Mouse (Mus musculus) embryo, embryonic 10.5 days (tissue): ENCODE measurements at regions not wholly inside any gene's neighbourhood (a gene's known extent, or its start where the extent isn't known, plus 50 kb on each side); places are given as distances from the start of the nearest gene placed in this dataset.
"Not testable (repeated sequence)": the region's sequence is repeated elsewhere in the genome, so short reads cannot be mapped to it uniquely, and the experiment has no call there.

ENCODE experiments used
- DNase-seq: peaks from one replicate; pipeline ENCODE4 v3.0.0-alpha.2; 2015; ENCODE audit warnings: low spot score

- no peak for DNase-seq
Observed at GRCm38 (mm10) chr10:30470831-30471230, 129.7 kb downstream of the Trmt11 start.

DNA sequence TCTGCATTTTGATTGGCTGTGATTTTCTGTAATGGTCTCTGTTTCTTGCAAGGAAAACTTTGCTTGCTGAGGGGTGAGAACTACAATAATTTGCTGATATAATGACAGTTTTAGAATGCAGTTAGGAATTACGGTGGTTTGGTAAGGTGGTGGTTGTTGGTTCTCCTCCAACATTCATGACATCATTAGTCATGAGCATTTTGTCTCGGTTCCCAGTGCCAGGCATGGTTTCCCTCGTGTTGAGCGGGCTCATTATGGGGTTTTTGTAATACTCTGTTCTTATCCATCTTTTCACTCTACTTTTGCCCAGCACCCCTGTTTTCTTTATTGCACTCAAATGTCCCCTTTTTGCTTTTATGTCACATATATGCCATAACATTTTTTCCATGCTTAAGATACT lies 149.9 kb downstream of the Trmt11 start:
- no peak for DNase-seq

DNA sequence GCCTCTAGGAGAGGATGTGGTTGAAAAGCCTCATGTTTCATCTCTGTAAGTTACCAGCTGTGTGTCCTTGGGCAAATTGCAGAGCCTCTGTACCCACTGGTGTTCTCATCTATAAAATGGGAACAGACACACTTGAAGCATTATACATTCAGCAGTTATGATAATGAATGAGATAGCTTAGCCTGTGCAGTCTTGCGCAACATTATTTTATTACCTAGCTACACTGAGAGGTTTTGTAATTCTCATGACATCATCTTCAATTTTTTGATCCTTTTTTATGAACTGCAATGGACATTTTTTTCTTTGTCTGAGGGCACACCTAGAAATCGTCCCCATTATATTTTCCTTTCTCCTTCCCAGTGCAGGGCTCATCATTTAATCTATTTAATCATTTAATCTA lies 153.5 kb downstream of the Trmt11 start:
- DNase-seq: no peak

GRCm38 (mm10) chr10:30446572-30446971 lies 154.0 kb downstream of the Trmt11 start:
- no peak for DNase-seq

GRCm38 (mm10) chr10:30439802-30440201 lies 160.7 kb downstream of the Trmt11 start:
- DNase-seq: peak; percentile 40

GRCm38 (mm10) chr10:30426420-30426923 lies 174.1 kb downstream of the Trmt11 start:
- DNase-seq: no peak

DNA sequence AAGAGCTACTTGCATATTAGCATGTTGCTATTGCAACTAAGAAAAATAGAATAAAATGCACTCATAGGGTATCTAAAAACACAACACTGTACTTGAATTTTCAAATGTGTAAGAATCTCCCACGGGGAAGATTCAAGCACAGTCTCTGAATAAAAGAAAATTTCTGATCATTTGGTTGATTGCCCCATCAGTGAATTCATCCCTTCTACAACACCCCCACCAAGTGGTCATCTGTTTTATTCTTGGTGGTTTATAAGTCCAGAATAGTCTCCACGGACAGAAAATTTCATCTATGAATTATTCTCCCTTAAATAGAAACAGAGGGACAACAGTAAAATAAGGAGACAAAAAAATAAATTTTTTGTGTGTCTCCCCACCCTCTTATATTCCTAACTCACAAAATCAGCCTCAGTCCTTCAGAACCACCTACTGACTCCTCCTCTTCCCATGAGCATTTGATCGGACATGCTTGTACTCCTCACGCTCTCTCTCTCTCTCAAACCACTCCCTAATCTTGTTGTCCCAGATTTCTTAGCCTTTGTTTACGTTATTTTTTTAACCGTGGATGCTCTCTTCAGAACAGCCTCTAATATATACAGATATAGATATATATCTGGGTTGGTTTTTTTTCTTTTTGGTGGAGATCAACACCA lies 181.0 kb downstream of the Trmt11 start:
- DNase-seq: peak; percentile 72

- DNase-seq: no peak
Observed at GRCm38 (mm10) chr10:30416314-30416713, 184.2 kb downstream of the Trmt11 start.

DNA sequence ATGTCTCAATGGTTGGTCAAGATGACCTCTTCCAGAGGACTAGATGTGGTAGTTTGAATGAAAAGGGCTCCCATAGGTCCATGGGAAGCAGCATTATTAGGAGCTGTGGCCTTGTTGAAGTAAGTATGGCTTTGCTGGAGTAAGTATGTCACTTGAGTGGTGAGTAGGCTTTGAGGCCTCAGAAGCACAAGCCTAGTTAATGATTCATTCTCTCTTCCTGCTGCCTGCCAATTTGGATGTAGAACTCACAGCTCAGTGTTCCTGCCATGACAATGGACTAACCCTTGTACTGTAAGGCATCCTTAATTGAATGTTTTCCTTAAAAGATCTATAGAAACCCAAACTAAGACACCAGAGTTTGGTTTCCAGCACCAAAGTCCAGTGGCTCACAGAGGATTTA lies 188.8 kb downstream of the Trmt11 start:
- DNase-seq: no peak

DNA sequence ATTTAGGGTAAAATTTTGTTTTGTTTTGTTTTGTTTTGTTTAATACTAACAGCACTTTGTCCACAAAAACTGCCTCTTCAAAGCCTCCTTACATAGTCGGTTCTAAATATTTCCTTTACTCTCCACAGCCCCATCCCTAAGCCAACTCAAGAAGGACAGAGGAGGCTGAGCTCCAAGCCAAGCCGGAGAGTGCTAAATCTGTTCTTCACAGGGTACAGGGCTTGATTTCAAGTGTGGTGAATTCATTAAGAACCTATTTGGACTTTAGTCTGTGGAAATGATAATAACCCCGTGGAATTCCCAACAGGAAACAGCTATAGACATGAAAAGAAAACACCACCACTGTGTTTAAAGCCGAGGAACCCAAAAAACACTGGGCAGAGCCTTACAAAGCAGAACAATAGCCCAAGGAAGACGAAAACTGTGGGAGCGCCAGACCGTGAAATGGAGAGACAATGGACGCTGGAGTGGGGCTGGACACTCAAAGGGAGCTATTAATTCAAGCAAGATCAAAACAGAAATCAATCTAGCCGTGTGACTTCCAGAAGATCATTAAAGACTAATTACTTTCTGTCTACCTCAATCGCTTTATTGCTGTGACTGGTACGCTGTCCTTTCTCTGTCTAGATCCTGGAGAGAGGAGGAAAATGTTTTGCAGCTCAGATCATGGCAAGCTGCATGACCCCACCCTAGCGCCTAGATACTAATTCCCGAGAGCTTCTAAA lies 194.7 kb downstream of the Trmt11 start:
- peak; percentile 86 for DNase-seq

DNA sequence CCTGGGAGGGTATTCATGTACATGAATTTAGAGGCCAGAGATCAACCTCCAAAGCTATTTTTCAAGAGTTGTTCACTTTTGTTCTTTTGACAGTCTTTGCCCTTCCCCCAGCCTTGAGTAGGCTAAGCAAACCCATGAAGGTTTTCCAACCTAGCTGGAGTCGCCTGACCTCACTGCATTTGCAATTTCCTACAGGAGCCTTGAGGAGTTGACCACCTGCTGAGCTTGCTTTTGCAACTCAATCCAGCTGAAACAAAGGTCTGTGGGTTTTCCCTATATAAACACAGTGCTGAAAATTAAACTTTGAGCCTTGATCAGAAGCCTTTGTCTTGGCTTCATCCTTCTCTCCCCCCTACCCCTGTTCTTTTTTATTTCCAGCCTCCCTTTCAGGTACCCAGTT lies 170.2 kb upstream of the Cenpw start:
- DNase-seq: peak; percentile 27

DNA sequence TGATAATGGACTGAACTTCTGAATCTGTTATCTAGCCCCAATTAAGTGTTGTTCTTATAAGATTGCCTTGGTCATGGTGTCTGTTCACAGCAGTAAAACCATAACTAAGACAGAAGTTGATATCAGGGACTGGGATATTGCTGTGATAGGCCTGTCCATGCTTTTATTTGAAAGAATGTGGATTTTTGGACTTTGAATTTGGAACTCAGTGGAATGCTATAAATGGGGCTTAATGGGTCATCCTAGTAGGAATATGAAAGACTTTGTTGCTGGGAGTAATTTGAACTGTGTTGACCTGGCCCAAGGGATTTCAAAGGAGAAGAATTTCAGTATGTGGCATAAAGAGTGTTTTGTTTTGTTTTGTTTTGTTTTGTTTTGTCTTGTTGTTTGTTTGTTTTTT lies 160.5 kb upstream of the Cenpw start:
- DNase-seq: not testable (repeated sequence)

- no peak for DNase-seq
Observed at GRCm38 (mm10) chr10:30359051-30359450, 158.7 kb upstream of the Cenpw start.

DNA sequence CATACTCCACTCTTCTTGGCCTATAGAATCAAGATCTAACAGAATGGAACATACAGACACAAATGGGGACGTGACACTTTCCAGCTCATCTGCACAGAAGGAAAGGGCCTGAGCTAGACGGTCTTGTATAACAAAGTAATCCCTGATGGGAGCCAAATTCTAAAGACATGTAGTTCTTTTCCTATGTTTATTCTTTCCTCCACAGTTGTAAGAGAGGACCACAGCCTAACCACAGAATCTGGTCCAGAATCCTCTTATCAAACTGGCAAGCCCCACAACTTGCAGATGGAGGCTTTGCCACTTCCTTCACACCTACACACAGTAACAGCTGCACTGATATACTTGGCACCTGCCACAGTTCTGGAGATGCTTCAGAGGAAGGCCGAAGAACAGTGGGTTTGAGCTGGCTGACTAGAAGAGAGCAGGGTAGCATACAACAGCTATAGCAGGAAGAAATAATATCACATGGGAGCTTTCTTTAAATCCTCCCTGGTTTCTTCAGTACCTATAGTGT lies 142.7 kb upstream of the Cenpw start:
- DNase-seq: no peak

- peak; percentile 31 for DNase-seq
Observed at GRCm38 (mm10) chr10:30328334-30329014, 128.1 kb upstream of the Cenpw start.

DNA sequence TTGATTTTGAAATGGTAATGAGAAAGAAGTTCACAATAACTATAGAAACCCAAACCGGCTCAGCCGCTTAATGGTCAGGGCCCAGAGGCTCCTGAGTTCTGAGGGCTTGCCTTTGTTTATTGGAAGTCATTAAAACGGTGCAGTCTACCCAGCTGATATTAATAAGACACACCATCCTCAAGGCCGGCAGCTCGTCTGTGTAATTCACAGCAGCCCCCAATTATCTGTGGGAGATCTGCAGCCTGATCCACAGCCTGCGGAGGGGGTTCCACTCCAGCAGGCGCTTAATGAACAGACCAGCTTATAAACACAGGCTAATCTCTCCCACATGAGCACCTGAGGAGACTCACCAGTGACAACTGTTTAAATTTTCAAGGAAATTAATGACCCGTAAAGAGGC lies 127.5 kb upstream of the Cenpw start:
- DNase-seq: peak; percentile 62

- DNase-seq: no peak
Observed at GRCm38 (mm10) chr10:30326861-30327260, 126.5 kb upstream of the Cenpw start.

GRCm38 (mm10) chr10:30295871-30296270 lies 95.5 kb upstream of the Cenpw start:
- DNase-seq: not testable (repeated sequence)

- DNase-seq: no peak
Observed at GRCm38 (mm10) chr10:30281666-30282065, 81.3 kb upstream of the Cenpw start.

DNA sequence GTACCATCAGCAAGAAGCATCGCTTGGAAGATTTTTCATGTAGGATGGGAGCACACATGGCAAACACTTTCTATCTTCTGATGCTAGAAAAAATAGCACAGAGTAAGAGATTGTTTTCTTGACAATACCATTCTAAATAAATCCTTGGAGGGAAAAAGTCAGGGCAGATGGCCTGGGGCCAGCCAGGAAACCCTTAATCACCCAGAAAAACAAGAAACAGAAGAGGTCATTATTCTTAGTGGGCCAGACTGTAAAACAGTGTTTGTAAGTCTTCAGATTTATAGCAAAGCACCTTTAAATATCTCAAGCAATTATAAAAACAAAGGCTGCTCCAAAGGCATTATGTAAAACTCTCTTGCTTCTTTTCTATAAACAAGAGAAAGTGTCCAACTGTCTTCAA lies 80.1 kb upstream of the Cenpw start:
- DNase-seq: peak; percentile 5

DNA sequence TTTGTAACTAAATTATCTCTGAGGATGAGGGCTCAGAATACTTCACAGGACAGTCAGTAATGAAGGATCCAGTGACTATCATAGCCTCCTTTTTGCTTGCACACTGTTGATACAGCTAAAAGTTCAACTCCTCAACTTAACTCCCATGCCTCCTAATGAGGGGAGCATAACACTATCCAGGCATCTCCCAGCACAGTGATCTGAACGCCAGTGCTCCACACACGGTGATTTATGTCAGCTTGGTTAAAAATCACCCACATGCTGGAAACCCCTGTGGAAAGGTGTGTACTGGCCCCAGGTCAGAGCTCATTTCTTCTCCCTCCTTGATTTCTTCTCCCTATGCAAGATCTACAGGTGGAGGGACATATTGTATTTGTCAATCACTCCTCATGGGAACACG lies 79.6 kb upstream of the Cenpw start:
- peak; percentile 28 for DNase-seq

DNA sequence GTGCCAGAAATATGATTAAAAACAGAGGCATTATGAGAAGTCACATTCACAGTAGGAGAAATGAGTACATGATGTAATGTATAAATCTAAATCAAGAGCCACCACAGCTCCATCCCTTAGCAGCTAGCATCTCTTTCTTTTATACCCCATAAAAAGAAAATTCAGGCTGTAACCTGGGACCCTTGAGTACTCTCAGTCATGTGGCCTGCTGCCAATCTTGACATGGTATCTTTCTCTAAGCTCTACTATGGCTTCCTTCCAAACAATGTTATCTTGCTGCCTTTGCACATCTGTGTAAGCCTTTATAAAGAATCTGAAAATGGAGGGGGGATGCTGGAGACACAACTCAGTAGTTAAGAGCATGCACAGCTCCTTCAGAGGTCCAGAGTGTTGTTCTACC lies 78.6 kb upstream of the Cenpw start:
- DNase-seq: no peak

DNA sequence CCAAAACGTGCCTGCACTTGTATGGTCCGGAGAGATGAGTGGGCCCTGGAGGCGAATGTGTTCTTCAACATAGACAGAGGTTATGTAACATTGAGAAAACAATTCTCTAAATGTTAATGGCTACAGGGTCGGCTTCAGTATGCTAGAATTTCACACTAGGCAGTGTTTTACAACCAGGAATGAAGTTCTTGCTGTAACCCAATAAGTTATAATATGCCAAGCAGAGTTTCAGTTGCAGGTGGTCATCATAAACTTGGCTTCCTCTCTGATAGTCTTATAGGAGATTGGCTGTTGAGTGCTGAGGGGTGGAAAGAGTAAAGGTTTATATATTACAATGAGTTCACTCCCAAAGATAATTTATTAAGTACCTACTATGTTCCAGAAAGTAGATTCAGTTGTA lies 64.8 kb upstream of the Cenpw start:
- DNase-seq: no peak
